Mouse (Mus musculus) hindbrain, embryonic 10.5 days (tissue): ENCODE results near the gene Lef1. TPM values are rescaled to one million over a fixed set of nuclear protein-coding genes. Genes with fewer than 3 reads are reported as not detected.

ENCODE experiments used
- DNase-seq: peaks from one replicate; pipeline ENCODE4 v3.0.0-alpha.2; 2017; ENCODE audit warnings: low spot score
- H3K27ac ChIP-seq: fragments of 300-500 bp; sonication (generic); 2 replicates; pipeline ENCODE4 v1.5.1; 2016; ENCODE audit warnings: mild to moderate bottlenecking, moderate library complexity
- H3K27me3 ChIP-seq: fragments of 300-500 bp; sonication (generic); 2 replicates; pipeline ENCODE4 v1.6.1; 2016; ENCODE audit warnings: mild to moderate bottlenecking; ENCODE audit not compliant: poor library complexity, insufficient read depth, severe bottlenecking
- H3K36me3 ChIP-seq: fragments of 300-500 bp; sonication (generic); 2 replicates; pipeline ENCODE4 v1.6.1; 2016; ENCODE audit warnings: mild to moderate bottlenecking, moderate library complexity
- H3K4me1 ChIP-seq: fragments of 300-500 bp; sonication (generic); replicated peaks from 2 replicates; pipeline ENCODE4 v1.6.1; 2016; ENCODE audit warnings: mild to moderate bottlenecking
- H3K4me3 ChIP-seq: fragments of 300-500 bp; sonication (generic); 2 replicates; pipeline ENCODE4 v1.5.1; 2016; ENCODE audit warnings: mild to moderate bottlenecking, moderate library complexity
- H3K9me3 ChIP-seq: fragments of 300-500 bp; sonication (generic); 2 replicates; pipeline ENCODE4 v1.6.1; 2016; ENCODE audit warnings: mild to moderate bottlenecking, moderate library complexity
- WGBS: fragments of 180-500 bp; shearing (Covaris S2); methylation state at CpG from one replicate; pipeline ENCODE4 v1.1.7; 2016; 5-methylcytosine and 5-hydroxymethylcytosine counted together
- polyA plus RNA-seq: library from polyadenylated mRNA; unstranded; fragments of >200 nt; fragmentation: Nextera tagmentation; extraction: Ambion mirVana; gene quantifications from 2 replicates; pipeline ENCODE4 v1.2.1, GENCODE M21; 2016

Gene Lef1
- polyA plus RNA-seq, 1 experiment from 2014 or later: 24.8 TPM

- H3K9me3 ChIP-seq: no peaks in the 10 kb centered on the region
- no peaks in the 10 kb centered on the region for H3K27me3 ChIP-seq
- no peaks in the 10 kb centered on the region for H3K36me3 ChIP-seq
- no peak for DNase-seq
- H3K4me3 ChIP-seq: no peak overlapping the region
- peaks cover 53% of the 10 kb centered on the region for H3K4me1 ChIP-seq
- peak overlapping the region; percentile 35; the same call in 1 of the 2 replicates for H3K27ac ChIP-seq
- WGBS: 40% methylated on average over 11 of the region's 11 CpGs
Observed at GRCm38 (mm10) chr3:131156377-131156776, 46.1 kb downstream of the Lef1 start.

GRCm38 (mm10) chr3:131157471-131157870, 47.2 kb downstream of the Lef1 start:
- Histone ChIP-seq H3K27ac (peak overlapping the region; percentile 53), H3K9me3 (no peaks in the 10 kb centered on the region), H3K36me3 (no peaks in the 10 kb centered on the region), H3K4me1 (peaks cover 53% of the 10 kb centered on the region), H3K4me3 (no peak overlapping the region), H3K27me3 (no peaks in the 10 kb centered on the region)
- no peak for DNase-seq
- WGBS: 61% methylated on average over 7 of the region's 7 CpGs

- no peaks in the 10 kb centered on the region for H3K36me3 ChIP-seq
- H3K4me3 ChIP-seq: no peak overlapping the region
- 47% methylated on average over 12 of the region's 12 CpGs for WGBS
- peaks cover 53% of the 10 kb centered on the region for H3K4me1 ChIP-seq
- H3K27me3 ChIP-seq: no peaks in the 10 kb centered on the region
- no peak for DNase-seq
- H3K9me3 ChIP-seq: no peaks in the 10 kb centered on the region
- H3K27ac ChIP-seq: no peak overlapping the region
Observed at GRCm38 (mm10) chr3:131159204-131159760, 49.0 kb downstream of the Lef1 start.

- H3K36me3 ChIP-seq: no peaks in the 10 kb centered on the region
- DNase-seq: no peak
- no peak overlapping the region for H3K27ac ChIP-seq
- H3K4me1 ChIP-seq: peaks cover 46% of the 10 kb centered on the region
- no peaks in the 10 kb centered on the region for H3K9me3 ChIP-seq
- 65% methylated on average over 14 of the region's 14 CpGs for WGBS
- H3K27me3 ChIP-seq: no peaks in the 10 kb centered on the region
- H3K4me3 ChIP-seq: no peak overlapping the region
Observed at GRCm38 (mm10) chr3:131159881-131160615, 49.8 kb downstream of the Lef1 start.

- no peaks in the 10 kb centered on the region for H3K27me3 ChIP-seq
- no peaks in the 10 kb centered on the region for H3K9me3 ChIP-seq
- no peak overlapping the region for H3K27ac ChIP-seq
- DNase-seq: no peak
- no peak overlapping the region for H3K4me3 ChIP-seq
- H3K4me1 ChIP-seq: peaks cover 37% of the 10 kb centered on the region
- 82% methylated on average over 7 of the region's 7 CpGs for WGBS
- no peaks in the 10 kb centered on the region for H3K36me3 ChIP-seq
Observed at GRCm38 (mm10) chr3:131160921-131161320, 50.6 kb downstream of the Lef1 start.

- Histone ChIP-seq H3K27me3 (no peaks in the 10 kb centered on the region), H3K4me3 (no peak overlapping the region), H3K27ac (no peak overlapping the region), H3K9me3 (no peaks in the 10 kb centered on the region), H3K4me1 (peaks cover 17% of the 10 kb centered on the region), H3K36me3 (no peaks in the 10 kb centered on the region)
- no peak for DNase-seq
- 92% methylated on average over 4 of the region's 4 CpGs for WGBS
Observed at GRCm38 (mm10) chr3:131167731-131168130, 57.5 kb downstream of the Lef1 start.

DNA sequence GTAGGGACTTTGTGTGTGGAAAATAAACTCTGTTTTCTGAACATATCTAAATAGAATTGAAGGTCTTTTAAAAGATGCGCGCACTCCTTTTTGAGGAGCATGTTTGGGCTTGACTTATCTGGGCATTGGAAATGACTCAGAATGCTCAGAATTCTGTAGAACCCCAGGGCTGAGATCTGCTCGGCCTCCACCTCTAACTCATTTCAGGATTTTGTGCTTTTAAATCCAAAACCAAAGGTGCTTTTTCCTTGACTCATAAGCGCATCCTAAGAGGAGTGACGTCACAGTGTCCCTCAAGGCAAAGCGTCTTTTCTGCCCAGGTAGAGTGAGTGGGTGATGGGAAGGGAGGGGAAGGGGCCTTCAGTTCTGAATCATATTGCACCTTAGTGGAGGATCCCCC, 58.9 kb downstream of the Lef1 start:
- no peaks in the 10 kb centered on the region for H3K9me3 ChIP-seq
- 93% methylated on average over 6 of the region's 6 CpGs for WGBS
- DNase-seq: no peak
- H3K36me3 ChIP-seq: no peaks in the 10 kb centered on the region
- peaks cover 17% of the 10 kb centered on the region for H3K4me1 ChIP-seq
- no peak overlapping the region for H3K27ac ChIP-seq
- no peak overlapping the region for H3K4me3 ChIP-seq
- no peaks in the 10 kb centered on the region for H3K27me3 ChIP-seq

- Histone ChIP-seq H3K9me3 (no peaks in the 10 kb centered on the region), H3K36me3 (no peaks in the 10 kb centered on the region), H3K27me3 (no peaks in the 10 kb centered on the region), H3K27ac (no peak overlapping the region), H3K4me1 (peaks cover 17% of the 10 kb centered on the region), H3K4me3 (no peak overlapping the region)
- 92% methylated on average over 6 of the region's 6 CpGs for WGBS
- no peak for DNase-seq
Observed at GRCm38 (mm10) chr3:131170099-131170643, 59.9 kb downstream of the Lef1 start.

DNA sequence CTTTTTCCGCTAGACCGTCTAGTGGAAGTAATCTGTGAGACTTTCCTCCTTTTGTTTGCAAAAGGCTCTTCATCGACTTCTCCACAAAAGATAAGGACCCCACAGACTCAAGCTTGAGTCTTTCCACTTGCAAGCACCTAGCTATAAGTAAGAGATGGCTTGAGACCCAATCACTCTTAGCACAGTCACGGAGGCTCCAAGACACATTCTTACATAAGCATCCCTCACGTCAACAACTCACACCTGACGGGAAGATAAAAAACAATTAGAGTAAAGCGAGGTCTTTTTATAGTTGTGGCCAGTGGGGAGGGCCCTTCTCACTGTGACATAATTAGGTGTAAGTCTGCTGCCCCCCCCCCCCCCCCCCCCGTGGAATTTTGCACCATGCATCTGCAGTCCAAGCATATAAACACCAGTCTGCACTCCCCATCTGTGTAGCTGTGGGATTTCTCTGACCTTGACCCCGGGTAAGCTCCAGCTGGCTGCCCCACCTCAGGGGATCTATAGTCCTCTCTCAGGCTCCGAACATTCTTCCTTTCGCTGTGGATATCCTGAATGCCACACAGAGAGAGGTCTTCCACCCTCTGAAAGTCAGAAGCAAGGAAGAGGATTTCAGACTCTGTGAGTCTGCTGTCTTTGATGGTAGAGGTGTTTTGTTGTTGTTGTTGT, 61.2 kb downstream of the Lef1 start:
- WGBS: 54% methylated on average over 11 of the region's 11 CpGs
- peaks cover 25% of the 10 kb centered on the region for H3K4me1 ChIP-seq
- no peak overlapping the region for H3K27ac ChIP-seq
- DNase-seq: peak; percentile 43
- no peaks in the 10 kb centered on the region for H3K9me3 ChIP-seq
- H3K27me3 ChIP-seq: no peaks in the 10 kb centered on the region
- no peak overlapping the region for H3K4me3 ChIP-seq
- no peaks in the 10 kb centered on the region for H3K36me3 ChIP-seq

DNA sequence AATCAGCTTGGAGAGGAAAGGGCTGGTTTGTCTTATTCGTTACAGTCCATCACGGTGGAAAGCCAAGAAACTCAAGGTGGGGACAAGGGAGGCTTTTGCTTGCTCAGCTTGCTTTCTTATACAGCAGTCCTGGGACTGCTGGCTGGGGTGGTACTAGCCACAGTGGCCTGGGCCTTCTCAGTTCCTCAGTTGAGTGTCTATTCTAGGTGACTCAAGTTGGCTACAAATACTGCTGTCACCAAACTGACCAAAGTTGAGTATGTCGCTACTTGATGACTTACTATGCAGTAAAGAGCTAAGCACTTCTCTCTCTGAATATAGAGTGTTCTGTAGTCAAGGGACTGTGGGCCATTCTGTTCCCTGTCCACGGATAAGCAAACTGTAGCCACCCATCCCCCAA, 62.0 kb downstream of the Lef1 start:
- WGBS: 88% methylated on average over 4 of the region's 4 CpGs
- Histone ChIP-seq H3K4me1 (peaks cover 25% of the 10 kb centered on the region), H3K4me3 (no peak overlapping the region), H3K27me3 (no peaks in the 10 kb centered on the region), H3K27ac (no peak overlapping the region), H3K36me3 (no peaks in the 10 kb centered on the region), H3K9me3 (no peaks in the 10 kb centered on the region)
- no peak for DNase-seq

GRCm38 (mm10) chr3:131181006-131181405, 70.7 kb downstream of the Lef1 start:
- no peaks in the 10 kb centered on the region for H3K9me3 ChIP-seq
- H3K36me3 ChIP-seq: peaks cover 5% of the 10 kb centered on the region; the same call in 1 of the 2 replicates
- no peak overlapping the region for H3K27ac ChIP-seq
- DNase-seq: no peak
- 93% methylated on average over 11 of the region's 11 CpGs for WGBS
- H3K4me3 ChIP-seq: no peak overlapping the region
- H3K4me1 ChIP-seq: peaks cover 2% of the 10 kb centered on the region; the same call in 1 of the 2 replicates
- no peaks in the 10 kb centered on the region for H3K27me3 ChIP-seq

- Histone ChIP-seq H3K36me3 (peaks cover 10% of the 10 kb centered on the region), H3K4me1 (peaks cover 6% of the 10 kb centered on the region), H3K9me3 (no peaks in the 10 kb centered on the region), H3K27me3 (no peaks in the 10 kb centered on the region), H3K27ac (no peak overlapping the region), H3K4me3 (no peak overlapping the region)
- DNase-seq: no peak
- WGBS: 75% methylated on average over 6 of the region's 6 CpGs
Observed at GRCm38 (mm10) chr3:131182158-131182557, 71.9 kb downstream of the Lef1 start.

- Histone ChIP-seq H3K4me1 (peaks cover 15% of the 10 kb centered on the region), H3K27me3 (no peaks in the 10 kb centered on the region), H3K36me3 (peaks cover 14% of the 10 kb centered on the region), H3K27ac (no peak overlapping the region), H3K9me3 (no peaks in the 10 kb centered on the region), H3K4me3 (no peak overlapping the region)
- WGBS: 67% methylated on average over 5 of the region's 5 CpGs
- no peak for DNase-seq
Observed at GRCm38 (mm10) chr3:131186193-131186592, 75.9 kb downstream of the Lef1 start.
